Mouse (Mus musculus): ENCODE results near the gene Kdm6b.

Gene Kdm6b

GRCm38 (mm10) chr11:69413221-69414181 is at the start of gene Kdm6b:
TSS of gene Kdm6b (minus strand) at chr11:69413675.
- in situ Hi-C loops (cut with MboI; ENCODE audit: unreplicated experiment in 2 of 2): loop anchor here in 1 of 2 experiments (25.0 kb wide), 2 partner anchors 574 to 1249 kb away; partner anchors contain the start of genes Ctdnep1, Elp5, Eno3 and Gabarap

- in situ Hi-C loops (cut with MboI; ENCODE audit: unreplicated experiment in 2 of 2): loop anchor here (25.0 kb wide), 1 partner anchor 1026 kb away; no protein-coding TSS in a partner anchor
Observed at GRCm38 (mm10) chr11:69461568-69461967, 48.1 kb upstream of the Kdm6b start.

- in situ Hi-C loops (cut with MboI; ENCODE audit: unreplicated experiment in 2 of 2): loop anchor here (25.0 kb wide), 1 partner anchor 1027 kb away; no protein-coding TSS in a partner anchor
Observed at GRCm38 (mm10) chr11:69459883-69460282, 46.4 kb upstream of the Kdm6b start.

- in situ Hi-C loops (cut with MboI; ENCODE audit: unreplicated experiment in 2 of 2): loop anchor here (25.0 kb wide), 1 partner anchor 1030 kb away; no protein-coding TSS in a partner anchor
Observed at GRCm38 (mm10) chr11:69457006-69457579, 43.6 kb upstream of the Kdm6b start.

DNA sequence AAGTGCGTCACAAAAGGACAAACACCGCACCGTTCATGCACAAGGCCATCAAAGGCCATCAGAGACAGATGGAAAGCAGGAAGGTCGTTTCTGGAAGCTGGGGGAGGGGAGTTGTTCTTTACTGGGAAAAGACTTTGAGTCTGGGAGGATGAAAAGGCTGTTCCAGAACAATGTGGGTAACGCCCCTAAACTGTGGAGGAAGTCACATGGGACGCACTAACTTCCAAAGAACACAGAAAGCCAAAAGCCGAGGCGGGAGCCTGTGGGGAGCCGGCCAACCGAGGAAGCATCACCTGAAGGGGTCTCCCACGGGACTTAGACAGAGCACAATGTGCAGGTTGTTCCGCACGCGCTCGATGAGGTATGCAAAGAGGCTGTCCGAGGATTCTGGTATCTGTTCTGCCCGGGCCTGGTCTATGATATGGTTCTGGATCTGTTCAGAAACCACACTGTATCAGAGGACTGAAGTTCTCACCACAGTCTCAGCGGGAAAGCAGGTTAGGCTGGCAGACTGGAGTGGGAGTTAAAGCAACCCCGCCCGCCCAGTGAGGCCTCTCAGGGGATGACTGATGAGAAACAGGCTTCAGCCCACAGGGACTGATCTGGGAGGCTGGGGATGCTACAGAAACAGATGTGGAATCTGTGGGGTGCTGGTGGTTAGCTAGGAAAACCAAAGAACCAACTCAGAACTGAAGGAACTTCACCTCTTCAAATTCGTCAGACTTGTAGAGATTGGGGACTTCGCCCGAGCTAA is 38.8 kb upstream of the Kdm6b start:
- in situ Hi-C loops (cut with MboI; ENCODE audit: unreplicated experiment in 2 of 2): loop anchor here (25.0 kb wide), 1 partner anchor 1035 kb away; no protein-coding TSS in a partner anchor

GRCm38 (mm10) chr11:69447299-69447698 is 33.8 kb upstream of the Kdm6b start:
- in situ Hi-C loops (cut with MboI; ENCODE audit: unreplicated experiment in 2 of 2): loop anchor here in 1 of 2 experiments (10.0 kb wide), 1 partner anchor 68 kb away; no protein-coding TSS in a partner anchor

- in situ Hi-C loops (cut with MboI; ENCODE audit: unreplicated experiment in 2 of 2): loop anchor here in 1 of 2 experiments (10.0 kb wide), 1 partner anchor 71 kb away; no protein-coding TSS in a partner anchor
Observed at GRCm38 (mm10) chr11:69443328-69443727, 29.9 kb upstream of the Kdm6b start.

- in situ Hi-C loops (cut with MboI; ENCODE audit: unreplicated experiment in 2 of 2): no loop called here
Observed at GRCm38 (mm10) chr11:69437291-69437690, 23.8 kb upstream of the Kdm6b start.

GRCm38 (mm10) chr11:69433189-69433588 is 19.7 kb upstream of the Kdm6b start:
- in situ Hi-C loops (cut with MboI; ENCODE audit: unreplicated experiment in 2 of 2): loop anchor here (5.0 kb wide), 3 partner anchors 36 to 176 kb away; partner anchors contain the start of genes Cyb5d1 (in 2 of the 2), Naa38 (in 2 of the 2) and Tmem88 (in 2 of the 2)

DNA sequence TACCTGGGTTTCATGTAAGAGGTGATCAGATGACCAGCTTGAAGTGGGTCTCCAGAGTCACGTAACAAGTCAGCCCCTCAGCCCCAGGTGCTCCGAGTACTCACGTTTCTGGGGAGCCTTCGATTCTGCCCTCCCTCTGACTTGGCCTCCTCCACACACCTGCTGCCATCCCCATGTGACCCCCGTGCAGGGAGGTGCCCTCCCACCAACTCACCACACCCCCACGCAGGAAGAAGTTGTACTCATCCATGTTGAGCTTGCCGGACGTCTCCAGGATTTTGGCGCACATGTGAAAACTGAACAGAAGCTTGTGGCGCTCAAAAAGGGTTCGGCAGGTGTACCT is 19.1 kb upstream of the Kdm6b start:
- in situ Hi-C loops (cut with MboI; ENCODE audit: unreplicated experiment in 2 of 2): loop anchor here (5.0 kb wide), 3 partner anchors 35 to 175 kb away; partner anchors contain the start of genes Cyb5d1 (in 2 of the 2), Naa38 (in 2 of the 2) and Tmem88 (in 2 of the 2)

GRCm38 (mm10) chr11:69431829-69432639 is 18.6 kb upstream of the Kdm6b start:
- in situ Hi-C loops (cut with MboI; ENCODE audit: unreplicated experiment in 2 of 2): loop anchor here (5.0 kb wide), 3 partner anchors 35 to 175 kb away; partner anchors contain the start of genes Cyb5d1 (in 2 of the 2), Naa38 (in 2 of the 2) and Tmem88 (in 2 of the 2)

DNA sequence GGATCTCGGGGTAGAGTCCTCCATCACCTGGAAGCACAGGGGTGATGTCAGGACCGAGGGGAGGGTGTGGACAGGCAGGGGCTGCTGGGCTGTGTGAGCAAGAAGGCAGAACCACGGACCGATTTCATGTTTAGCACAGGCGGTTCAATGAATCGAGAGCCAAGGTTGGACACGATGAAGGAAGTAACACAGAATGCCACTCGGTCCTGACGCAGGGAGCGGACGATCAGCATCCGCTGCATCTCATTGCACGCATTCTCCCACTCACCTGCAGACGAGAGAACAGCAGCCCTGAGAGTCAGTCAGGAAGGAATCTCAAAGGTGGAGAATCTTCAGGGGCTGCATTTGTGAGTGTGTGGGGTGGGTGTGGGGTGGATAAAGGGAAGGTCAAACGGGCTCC is 17.2 kb upstream of the Kdm6b start:
- in situ Hi-C loops (cut with MboI; ENCODE audit: unreplicated experiment in 2 of 2): loop anchor here (5.0 kb wide), 3 partner anchors 33 to 173 kb away; partner anchors contain the start of genes Cyb5d1 (in 2 of the 2), Naa38 (in 2 of the 2) and Tmem88 (in 2 of the 2)

GRCm38 (mm10) chr11:69429313-69429712 is 15.8 kb upstream of the Kdm6b start:
- in situ Hi-C loops (cut with MboI; ENCODE audit: unreplicated experiment in 2 of 2): no loop called here

GRCm38 (mm10) chr11:69428751-69429150 is 15.3 kb upstream of the Kdm6b start:
- in situ Hi-C loops (cut with MboI; ENCODE audit: unreplicated experiment in 2 of 2): no loop called here

GRCm38 (mm10) chr11:69426246-69426645 is 12.8 kb upstream of the Kdm6b start:
- in situ Hi-C loops (cut with MboI; ENCODE audit: unreplicated experiment in 2 of 2): no loop called here

GRCm38 (mm10) chr11:69423885-69424284 is 10.4 kb upstream of the Kdm6b start:
- in situ Hi-C loops (cut with MboI; ENCODE audit: unreplicated experiment in 2 of 2): loop anchor here in 1 of 2 experiments (25.0 kb wide), 2 partner anchors 563 to 1238 kb away; partner anchors contain the start of genes Ctdnep1, Elp5, Eno3 and Gabarap

DNA sequence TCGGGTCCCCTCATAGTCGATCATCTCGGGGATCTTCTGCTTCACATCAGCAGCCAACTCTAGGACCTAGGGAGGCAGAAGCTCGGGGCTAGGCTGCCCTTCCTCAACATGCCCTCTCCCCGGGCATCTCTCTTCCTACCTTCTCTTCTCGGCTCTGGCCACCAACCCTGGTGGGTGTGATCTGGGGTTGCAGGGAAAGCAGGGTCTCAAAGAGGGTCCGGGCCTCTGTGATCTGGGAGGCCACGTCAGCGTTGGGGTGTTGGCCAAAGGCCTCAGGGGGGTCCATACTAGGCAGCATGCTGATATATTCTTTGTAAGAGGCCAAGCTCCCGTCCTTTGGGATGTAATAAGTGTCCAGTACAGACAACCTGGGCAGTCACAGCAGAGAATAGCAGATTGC is 9.4 kb upstream of the Kdm6b start:
- in situ Hi-C loops (cut with MboI; ENCODE audit: unreplicated experiment in 2 of 2): loop anchor here in 1 of 2 experiments (25.0 kb wide), 2 partner anchors 564 to 1239 kb away; partner anchors contain the start of genes Ctdnep1, Elp5, Eno3 and Gabarap

GRCm38 (mm10) chr11:69421131-69421977 is 7.9 kb upstream of the Kdm6b start:
- in situ Hi-C loops (cut with MboI; ENCODE audit: unreplicated experiment in 2 of 2): loop anchor here in 1 of 2 experiments (25.0 kb wide), 2 partner anchors 566 to 1241 kb away; partner anchors contain the start of genes Ctdnep1, Elp5, Eno3 and Gabarap

Data from v-Abl transformed pro-B cells (cell line).